Mouse (Mus musculus) neural tube, embryonic 14.5 days (tissue): Measurements from ENCODE around the gene Olah. TPM values are rescaled to one million over a fixed set of nuclear protein-coding genes. Genes with fewer than 3 reads are reported as not detected.

ENCODE experiments used
- ATAC-seq: fragments of 200-750 bp; cut with Nextera tagmentation; 2 replicates; pipeline ENCODE4 v1.8.0; 2017; ENCODE audit warnings: low read depth, mild to moderate bottlenecking, moderate TSS enrichment, moderate library complexity
- H3K27ac ChIP-seq: fragments of 300-500 bp; sonication (generic); 2 replicates; pipeline ENCODE4 v1.5.1; 2014; ENCODE audit warnings: low read depth, mild to moderate bottlenecking, control low read depth, low read length, moderate library complexity, mixed read lengths
- H3K27me3 ChIP-seq: fragments of 300-500 bp; sonication (generic); 2 replicates; pipeline ENCODE4 v1.6.1; 2014; ENCODE audit warnings: low read length; ENCODE audit not compliant: control insufficient read depth, insufficient read depth
- H3K36me3 ChIP-seq: fragments of 300-500 bp; sonication (generic); 2 replicates; pipeline ENCODE4 v1.6.1; 2014; ENCODE audit warnings: low read length, mixed read lengths; ENCODE audit not compliant: control insufficient read depth, insufficient read depth
- H3K4me1 ChIP-seq: fragments of 300-500 bp; sonication (generic); 2 replicates; pipeline ENCODE4 v1.6.1; 2014; ENCODE audit warnings: low read length; ENCODE audit not compliant: control insufficient read depth, insufficient read depth
- H3K4me2 ChIP-seq: fragments of 300-500 bp; sonication (generic); 2 replicates; pipeline ENCODE4 v1.6.1; 2014; ENCODE audit warnings: mild to moderate bottlenecking, low read depth, low read length, control low read depth
- H3K4me3 ChIP-seq: fragments of 300-500 bp; sonication (generic); 2 replicates; pipeline ENCODE4 v1.5.1; 2014; ENCODE audit warnings: low read depth, low read length, control low read depth, mixed read lengths
- H3K9ac ChIP-seq: fragments of 300-500 bp; sonication (generic); replicated peaks from 2 replicates; pipeline ENCODE4 v1.6.1; 2014; ENCODE audit warnings: low read depth, mild to moderate bottlenecking, control low read depth, low read length, mixed read lengths
- H3K9me3 ChIP-seq: fragments of 300-500 bp; sonication (generic); 2 replicates; pipeline ENCODE4 v1.6.1; 2016; ENCODE audit warnings: low read length; ENCODE audit not compliant: control insufficient read depth
- WGBS: fragments of 180-500 bp; shearing (Covaris S2); extraction: QIAGEN DNeasy Blood & Tissue Kit; methylation state at CpG from one replicate; pipeline ENCODE4 v1.1.7; 2014; 5-methylcytosine and 5-hydroxymethylcytosine counted together
- polyA plus RNA-seq: library from polyadenylated mRNA; unstranded; fragments of >200 nt; fragmentation: Nextera tagmentation; extraction: Ambion mirVana; gene quantifications from 2 replicates; pipeline ENCODE4 v1.2.1, GENCODE M21; 2014

Olah gene
- polyA plus RNA-seq, 1 experiment from 2014 or later: not detected

DNA sequence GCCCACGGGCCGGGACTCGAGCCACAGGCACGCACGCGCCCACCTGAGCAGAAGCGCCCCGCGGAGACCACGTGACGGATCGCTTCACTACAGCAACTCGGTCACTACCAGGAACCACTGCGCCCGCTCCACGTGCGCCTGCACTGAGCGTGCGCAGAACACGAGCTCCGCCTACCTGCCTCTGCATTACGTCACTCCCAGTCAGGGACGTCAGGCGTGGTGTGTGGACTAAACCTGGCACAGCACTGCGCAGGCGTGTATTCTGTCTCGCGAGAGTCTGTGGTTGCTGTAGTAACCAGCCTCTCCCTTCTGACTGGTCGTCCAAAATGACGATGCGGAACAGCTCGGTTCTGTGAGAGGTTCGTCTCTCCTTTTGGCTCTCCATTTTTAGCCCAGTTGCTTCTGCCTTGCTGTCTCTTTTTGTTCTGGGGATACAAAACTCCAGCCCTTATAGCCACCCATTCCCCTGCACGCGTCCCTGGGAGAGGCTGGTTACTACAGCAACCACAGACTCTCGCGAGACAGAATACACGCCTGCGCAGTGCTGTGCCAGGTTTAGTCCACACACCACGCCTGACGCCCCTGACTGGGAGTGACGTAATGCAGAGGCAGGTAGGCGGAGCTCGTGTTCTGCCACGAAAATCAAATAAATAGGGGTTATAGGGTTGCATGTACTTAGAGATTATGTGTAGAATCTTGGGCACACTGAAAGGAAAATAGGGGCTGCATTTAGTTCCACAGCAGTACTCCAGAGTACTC lies 64.3 kb downstream of the Olah start, which contains the start of gene Rpp38:
TSS of gene Rpp38 (minus strand) at position 160 of the 759 bp plus-strand sequence.
- Histone ChIP-seq H3K27ac (peak within 1 kb of the TSS; percentile 79), H3K27me3 (no peaks in the 10 kb centered on the region), H3K36me3 (peaks cover 14% of the 10 kb centered on the region), H3K9ac (peak within 1 kb of the TSS; percentile 69), H3K4me1 (peaks cover 9% of the 10 kb centered on the region; the same call in 1 of the 2 replicates), H3K9me3 (no peaks in the 10 kb centered on the region), H3K4me3 (peak within 1 kb of the TSS; percentile 51), H3K4me2 (peak within 1 kb of the TSS; percentile 77)
- WGBS: under 1% methylated on average over 45 of the region's 45 CpGs
- ATAC-seq: peak; percentile 98

DNA sequence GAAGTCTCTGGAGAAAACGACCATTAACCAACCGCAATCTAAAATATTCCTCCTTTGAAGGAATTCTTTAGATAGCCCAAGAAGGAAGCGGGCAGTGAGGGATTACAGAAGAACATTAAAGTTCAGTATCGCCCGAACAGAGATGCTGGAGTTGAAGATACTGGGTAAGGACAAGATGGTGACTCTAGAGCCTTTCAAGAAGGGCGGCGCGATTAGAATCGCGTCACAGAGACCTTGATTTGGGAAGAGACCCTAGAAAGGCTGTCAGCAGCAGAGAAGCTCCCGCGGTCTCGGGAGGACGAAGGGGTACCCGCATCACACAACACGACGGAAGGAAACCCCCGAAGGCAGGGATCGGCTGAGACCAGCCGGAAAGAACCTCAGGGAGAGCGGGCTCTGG lies 65.0 kb downstream of the Olah start:
- Histone ChIP-seq H3K9me3 (no peaks in the 10 kb centered on the region), H3K27ac (peak overlapping the region; percentile 72), H3K4me1 (peaks cover 9% of the 10 kb centered on the region; the same call in 1 of the 2 replicates), H3K27me3 (no peaks in the 10 kb centered on the region), H3K4me2 (peak overlapping the region; percentile 77), H3K36me3 (peaks cover 14% of the 10 kb centered on the region), H3K9ac (peak overlapping the region; percentile 69), H3K4me3 (peak overlapping the region; percentile 51)
- WGBS: 2% methylated on average over 21 of the region's 21 CpGs
- ATAC-seq: no peak; the same call in 1 of the 2 replicates

DNA sequence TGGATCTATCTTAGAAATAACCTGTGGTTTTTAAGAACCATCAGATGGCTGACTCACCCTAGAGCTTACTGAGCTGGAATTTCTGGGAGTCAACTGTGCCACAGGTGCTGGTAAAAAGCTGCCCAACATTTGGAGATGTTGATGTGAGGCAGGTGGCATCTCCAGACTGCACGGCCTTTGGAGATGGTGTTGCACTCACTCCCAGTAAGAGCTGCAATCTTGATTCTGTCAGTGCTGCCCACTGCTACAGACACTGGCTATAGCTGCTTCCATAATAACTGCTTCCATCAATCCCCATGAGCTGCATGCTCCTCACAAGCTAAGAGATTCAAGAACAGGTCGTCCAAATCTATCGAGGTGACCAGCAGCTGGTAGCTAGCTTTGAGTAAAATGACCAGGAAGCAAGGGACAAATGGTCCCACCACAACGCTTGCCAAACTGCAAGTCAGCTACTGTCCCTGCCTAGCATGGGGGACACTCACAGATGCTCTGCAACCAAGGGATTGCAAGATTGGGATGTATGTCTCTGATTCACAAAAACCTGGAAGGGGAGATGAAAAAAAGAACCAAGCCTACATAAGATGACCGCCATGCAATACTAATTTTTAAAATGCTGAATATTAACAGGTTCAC lies 65.8 kb downstream of the Olah start:
- ATAC-seq: no peak
- Histone ChIP-seq H3K9me3 (no peaks in the 10 kb centered on the region), H3K36me3 (peaks cover 18% of the 10 kb centered on the region), H3K4me3 (peak overlapping the region; percentile 51; the same call in 1 of the 2 replicates), H3K4me2 (peak overlapping the region; percentile 77), H3K4me1 (peaks cover 9% of the 10 kb centered on the region; the same call in 1 of the 2 replicates), H3K9ac (peak overlapping the region; percentile 69), H3K27ac (no peak overlapping the region; the same call in 1 of the 2 replicates), H3K27me3 (no peaks in the 10 kb centered on the region)
- 82% methylated on average over 5 of the region's 5 CpGs for WGBS

DNA sequence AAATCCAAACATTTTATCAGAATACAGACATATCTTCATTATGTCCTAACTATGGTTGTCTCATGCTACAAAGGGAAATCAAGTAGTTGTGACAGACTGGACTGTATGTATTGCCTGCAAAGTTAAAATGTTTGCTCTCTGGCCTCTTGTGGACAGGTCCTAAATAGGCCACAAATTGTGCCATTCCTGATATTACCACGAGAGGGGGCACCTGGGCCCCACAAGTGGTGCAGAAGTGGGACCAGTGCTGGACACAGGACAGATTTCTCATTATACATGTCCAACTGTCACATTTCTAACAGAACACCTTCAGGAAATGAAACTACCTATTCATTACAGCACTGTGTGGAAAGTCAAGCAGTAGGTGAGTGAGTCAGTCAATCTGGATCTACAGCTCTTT lies 69.7 kb downstream of the Olah start:
- Histone ChIP-seq H3K27me3 (no peaks in the 10 kb centered on the region), H3K9ac (no peak overlapping the region), H3K9me3 (no peaks in the 10 kb centered on the region), H3K4me2 (no peak overlapping the region), H3K4me3 (no peak overlapping the region), H3K36me3 (peaks cover 49% of the 10 kb centered on the region), H3K4me1 (peaks cover 7% of the 10 kb centered on the region; the same call in 1 of the 2 replicates), H3K27ac (no peak overlapping the region)
- no peak for ATAC-seq
- WGBS: 27% methylated on average over 1 of the region's 1 CpGs

DNA sequence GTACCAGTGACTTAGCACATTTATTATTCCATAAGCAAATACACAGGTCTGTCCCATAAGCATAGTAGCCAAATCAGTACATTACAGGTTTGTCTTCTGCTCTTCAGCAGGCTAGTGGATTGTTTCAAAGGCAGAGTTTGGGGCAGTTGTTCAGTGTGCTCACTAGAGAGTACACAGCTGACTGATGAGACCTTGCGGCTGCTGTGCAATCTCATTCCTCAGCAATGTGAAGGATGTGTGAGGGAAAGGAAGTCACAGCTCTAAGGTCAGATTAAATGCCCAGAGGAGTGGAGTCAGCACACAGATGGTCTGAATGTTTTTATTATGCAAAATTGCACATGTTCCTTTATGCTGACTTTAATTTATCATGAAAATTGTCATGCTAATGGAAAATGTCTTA lies 70.5 kb downstream of the Olah start:
- Histone ChIP-seq H3K4me3 (no peak overlapping the region), H3K4me1 (peaks cover 5% of the 10 kb centered on the region; the same call in 1 of the 2 replicates), H3K4me2 (no peak overlapping the region), H3K9ac (no peak overlapping the region), H3K36me3 (peaks cover 54% of the 10 kb centered on the region), H3K27ac (no peak overlapping the region), H3K9me3 (no peaks in the 10 kb centered on the region), H3K27me3 (no peaks in the 10 kb centered on the region)
- 88% methylated on average over 1 of the region's 1 CpGs for WGBS
- no peak for ATAC-seq

DNA sequence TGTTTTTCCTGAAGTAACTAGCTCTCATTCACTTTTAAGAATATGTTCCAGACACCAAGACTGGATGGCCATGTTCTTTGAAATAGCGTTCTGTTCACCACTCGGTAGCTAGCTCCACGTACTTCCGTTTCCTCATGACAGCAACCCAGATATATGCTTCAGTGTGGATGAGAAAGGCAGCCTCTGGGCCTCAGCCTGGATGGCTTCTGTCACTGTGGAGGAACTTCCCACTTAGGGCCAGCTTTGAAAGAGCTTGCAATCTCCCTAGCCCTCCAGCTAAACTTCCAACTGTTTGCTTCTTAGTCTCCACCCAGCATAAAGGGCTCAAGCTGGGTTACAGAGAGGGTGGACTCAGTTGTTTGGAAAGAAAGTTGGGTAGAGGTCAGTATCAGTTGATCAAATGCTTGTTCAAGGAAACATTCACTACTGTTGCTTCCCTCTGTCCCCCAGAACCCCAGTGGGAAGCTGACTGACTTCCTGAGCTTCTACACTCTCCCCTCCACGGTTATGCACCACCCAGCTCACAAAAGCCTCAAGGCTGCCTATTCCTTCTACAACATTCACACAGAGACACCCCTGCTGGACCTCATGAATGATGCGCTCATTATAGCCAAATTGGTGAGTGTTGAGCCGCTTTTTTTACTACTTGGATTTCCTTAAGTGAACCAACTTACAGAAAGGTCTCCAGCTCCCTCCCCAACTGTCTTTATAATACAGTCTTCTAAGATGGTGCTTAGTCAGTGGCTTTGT lies 72.5 kb downstream of the Olah start:
- Histone ChIP-seq H3K9me3 (no peaks in the 10 kb centered on the region), H3K27me3 (no peaks in the 10 kb centered on the region), H3K4me2 (no peak overlapping the region), H3K9ac (no peak overlapping the region), H3K36me3 (peaks cover 52% of the 10 kb centered on the region), H3K4me3 (no peak overlapping the region), H3K4me1 (no peaks in the 10 kb centered on the region), H3K27ac (no peak overlapping the region)
- WGBS: 97% methylated on average over 7 of the region's 7 CpGs
- no peak for ATAC-seq

DNA sequence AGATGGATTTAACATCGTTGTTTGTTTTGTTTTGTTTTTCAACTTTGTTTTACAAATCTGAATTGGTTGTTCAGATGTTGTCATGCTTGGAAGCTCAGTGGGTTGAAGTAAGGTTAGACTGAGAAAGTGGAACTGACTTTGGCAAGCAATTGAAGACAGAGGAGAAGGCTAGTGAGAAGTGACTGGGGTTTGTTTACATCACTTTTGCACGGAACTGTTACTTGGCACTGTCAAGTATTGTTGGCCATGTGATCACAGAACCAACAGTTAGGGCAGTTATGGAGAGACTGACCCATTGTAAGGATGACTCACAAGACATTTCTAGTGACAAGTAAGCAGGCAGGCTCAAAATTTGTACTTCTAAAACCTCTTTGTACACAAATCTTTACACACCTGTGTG lies 73.9 kb downstream of the Olah start:
- Histone ChIP-seq H3K36me3 (peaks cover 44% of the 10 kb centered on the region), H3K9me3 (no peaks in the 10 kb centered on the region), H3K27ac (no peak overlapping the region), H3K27me3 (no peaks in the 10 kb centered on the region), H3K4me1 (no peaks in the 10 kb centered on the region), H3K4me2 (no peak overlapping the region), H3K4me3 (no peak overlapping the region), H3K9ac (no peak overlapping the region)
- ATAC-seq: no peak
- WGBS: 92% methylated on average over 2 of the region's 2 CpGs

DNA sequence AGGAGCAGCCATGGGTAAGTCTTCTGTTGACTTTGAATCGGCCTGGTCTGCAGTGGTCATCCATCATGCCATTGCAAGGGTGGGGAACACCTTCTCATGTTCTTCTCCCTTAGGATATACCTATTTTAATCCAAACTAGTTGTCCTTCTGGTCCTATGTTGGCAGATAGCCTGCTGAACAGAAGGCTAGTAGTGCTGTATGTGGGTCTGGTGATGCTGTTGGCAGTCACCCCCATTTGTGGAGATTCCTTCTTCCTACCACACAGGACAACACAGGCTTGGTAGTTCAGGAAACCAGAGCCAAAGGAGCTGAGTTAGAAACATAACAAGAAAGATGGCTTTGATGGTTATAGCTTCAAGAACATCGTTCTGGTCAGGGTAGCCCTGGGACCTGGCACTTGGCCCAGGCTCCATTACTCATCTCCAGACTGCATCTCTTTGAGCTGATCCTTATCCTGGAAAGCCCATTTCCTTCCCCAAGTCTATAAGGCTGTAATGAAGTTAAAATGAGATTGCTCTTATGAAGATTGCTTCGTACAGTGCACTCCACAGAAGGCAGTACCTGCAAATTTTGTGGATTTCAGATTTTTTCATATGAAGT lies 91.5 kb downstream of the Olah start:
- Histone ChIP-seq H3K4me2 (no peak overlapping the region), H3K27ac (no peak overlapping the region), H3K4me3 (no peak overlapping the region), H3K27me3 (no peaks in the 10 kb centered on the region), H3K9me3 (no peaks in the 10 kb centered on the region), H3K36me3 (no peaks in the 10 kb centered on the region; the same call in 1 of the 2 replicates), H3K4me1 (no peaks in the 10 kb centered on the region), H3K9ac (no peak overlapping the region)
- WGBS: 70% methylated on average over 3 of the region's 3 CpGs
- ATAC-seq: no peak
